ENCODE assay signal across 8 mouse cellular contexts in the genomic region with DNA sequence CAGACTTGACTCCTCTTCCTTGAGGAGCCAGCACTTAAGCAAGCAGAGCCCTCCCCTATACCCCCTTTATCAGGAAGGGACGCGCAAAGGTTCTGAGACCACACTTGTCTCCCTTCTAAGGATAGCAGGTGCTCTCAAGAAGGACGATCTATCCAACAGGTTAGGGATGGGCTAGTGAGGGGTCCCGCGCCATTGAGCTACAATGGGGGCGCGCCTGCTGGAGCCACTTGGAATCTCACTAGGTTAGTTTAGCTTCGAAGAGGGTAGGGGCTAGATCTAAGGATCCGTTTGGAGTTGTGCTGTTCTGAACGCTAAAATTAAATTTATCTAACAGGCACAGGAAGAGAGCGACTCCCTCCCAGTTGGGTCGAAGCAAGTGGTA. TPM values are rescaled to one million over a fixed set of nuclear protein-coding genes. Genes with fewer than 3 reads are reported as not detected.
DNase-seq lines count a peak whose midpoint lies in the region; ATAC-seq and TF ChIP-seq lines count a peak whose summit lies in the region.

No protein-coding gene starts in this region.

- peak overlapping the region; percentile 77 for H3K4me3 ChIP-seq in lung, postnatal 0 days (ENCODE audit: low read depth, low read length)
- H3K4me3 ChIP-seq in embryonic facial prominence, embryonic 12.5 days, result peak overlapping the region; percentile 82
- peak overlapping the region; percentile 84 for H3K4me3 ChIP-seq in hindbrain, postnatal 0 days (ENCODE audit: low read length)
- H3K4me3 ChIP-seq in midbrain, postnatal 0 days (ENCODE audit: low read depth, low read length), result peak overlapping the region; percentile 89

- H3K27ac ChIP-seq in lung, postnatal 0 days (ENCODE audit: low read length), result peak overlapping the region; percentile 87
- 0 out of 2 replicates have a peak overlapping the region, but pooled peaks have one; percentile 6 for H3K27ac ChIP-seq in embryonic facial prominence, embryonic 12.5 days
- no peak overlapping the region for H3K27ac ChIP-seq in hindbrain, postnatal 0 days
- no peak overlapping the region for H3K27ac ChIP-seq in midbrain, postnatal 0 days (ENCODE audit: low read depth, low read length)

- peak overlapping the region; percentile 66; the same call in 1 of the 2 replicates for H3K9ac ChIP-seq in lung, postnatal 0 days (replicated peaks; ENCODE audit: low read depth)
- peak overlapping the region; percentile 66; the same call in 1 of the 2 replicates for H3K9ac ChIP-seq in embryonic facial prominence, embryonic 12.5 days
- H3K9ac ChIP-seq in hindbrain, postnatal 0 days (replicated peaks; ENCODE audit: low read length), result peak overlapping the region; percentile 76; the same call in 1 of the 2 replicates
- peak overlapping the region; percentile 74 for H3K9ac ChIP-seq in midbrain, postnatal 0 days (replicated peaks; ENCODE audit: low read length, poor library complexity, severe bottlenecking)

- H3K36me3 ChIP-seq in lung, postnatal 0 days (ENCODE audit: insufficient read depth, low read length), result no peaks in the 10 kb centered on the region
- H3K36me3 ChIP-seq in embryonic facial prominence, embryonic 12.5 days, result no peaks in the 10 kb centered on the region
- no peaks in the 10 kb centered on the region for H3K36me3 ChIP-seq in hindbrain, postnatal 0 days (ENCODE audit: insufficient read depth, low read length)
- H3K36me3 ChIP-seq in midbrain, postnatal 0 days (ENCODE audit: insufficient read depth, low read length), result no peaks in the 10 kb centered on the region

- no peak for ATAC-seq in lung, postnatal 0 days
- 0 out of 2 replicates have a peak, but pooled peaks have one; percentile 12 for ATAC-seq in embryonic facial prominence, embryonic 12.5 days (ENCODE audit: insufficient number of reproducible peaks, insufficient read depth, low FRiP score, low TSS enrichment)
- 0 out of 2 replicates have a peak, but pooled peaks have one; percentile 8 for ATAC-seq in hindbrain, postnatal 0 days
- peak; percentile 18; the same call in 1 of the 2 replicates for ATAC-seq in midbrain, postnatal 0 days (ENCODE audit: low FRiP score)

- no peak for TF ChIP-seq CTCF in lung, postnatal 0 days (IDR thresholded peaks at IDR 0.05)
- peak; percentile 33 for TF ChIP-seq CTCF in hindbrain, postnatal 0 days (IDR thresholded peaks at IDR 0.05; ENCODE audit: low read depth)
- TF ChIP-seq CTCF in midbrain, postnatal 0 days (IDR thresholded peaks at IDR 0.05), result peak; percentile 21; the same call in 1 of the 2 replicates

- no peaks in the 10 kb centered on the region for H3K9me3 ChIP-seq in lung, postnatal 0 days (ENCODE audit: low read length)
- no peaks in the 10 kb centered on the region for H3K9me3 ChIP-seq in embryonic facial prominence, embryonic 12.5 days
- H3K9me3 ChIP-seq in hindbrain, postnatal 0 days (ENCODE audit: low read length), result no peaks in the 10 kb centered on the region
- no peaks in the 10 kb centered on the region for H3K9me3 ChIP-seq in midbrain, postnatal 0 days (ENCODE audit: low read length)

- H3K4me2 ChIP-seq in lung, postnatal 0 days (replicated peaks; ENCODE audit: low read depth, low read length), result peak overlapping the region; percentile 94
- H3K4me2 ChIP-seq in embryonic facial prominence, embryonic 12.5 days (replicated peaks), result peak overlapping the region; percentile 98
- H3K4me2 ChIP-seq in hindbrain, postnatal 0 days (ENCODE audit: low read depth, low read length), result peak overlapping the region; percentile 99
- peak overlapping the region; percentile 65 for H3K4me2 ChIP-seq in midbrain, postnatal 0 days (ENCODE audit: low read depth, low read length, poor library complexity, severe bottlenecking)

- no peak for TF ChIP-seq EP300 in lung, postnatal 0 days (IDR thresholded peaks at IDR 0.05)

- H3K27me3 ChIP-seq in lung, postnatal 0 days (replicated peaks; ENCODE audit: insufficient read depth, low read length), result no peaks in the 10 kb centered on the region; the same call in 1 of the 2 replicates
- peaks cover 19% of the 10 kb centered on the region for H3K27me3 ChIP-seq in embryonic facial prominence, embryonic 12.5 days
- no peaks in the 10 kb centered on the region for H3K27me3 ChIP-seq in hindbrain, postnatal 0 days (ENCODE audit: insufficient read depth, low read length)
- no peaks in the 10 kb centered on the region for H3K27me3 ChIP-seq in midbrain, postnatal 0 days (ENCODE audit: insufficient read depth, low read length)

- 1% methylated on average over 12 of the region's 12 CpGs for WGBS in lung, postnatal 0 days
- 2% methylated on average over 12 of the region's 12 CpGs for WGBS in embryonic facial prominence, embryonic 12.5 days
- 3% methylated on average over 12 of the region's 12 CpGs for WGBS in hindbrain, postnatal 0 days
- whole genome bisulfite sequencing in midbrain, postnatal 0 days, result 2% methylated on average over 12 of the region's 12 CpGs

- H3K4me1 ChIP-seq in lung, postnatal 0 days (ENCODE audit: insufficient read depth, low read depth, low read length), result peaks cover 5% of the 10 kb centered on the region; the same call in 1 of the 2 replicates
- H3K4me1 ChIP-seq in embryonic facial prominence, embryonic 12.5 days, result peaks cover 26% of the 10 kb centered on the region
- no peaks in the 10 kb centered on the region for H3K4me1 ChIP-seq in hindbrain, postnatal 0 days (ENCODE audit: insufficient read depth, low read length)
- 0 out of 2 replicates have a peak, but pooled peaks cover 5% of the 10 kb centered on the region for H3K4me1 ChIP-seq in midbrain, postnatal 0 days (ENCODE audit: insufficient read depth, low read length)

- no peak for DNase-seq in lung, postnatal 0 days (ENCODE audit: low spot score)
- no peak for DNase-seq in lung, adult 18-20 months
- DNase-seq in hindbrain, postnatal 0 days (ENCODE audit: low spot score), result peak; percentile 12
- DNase-seq in midbrain, postnatal 0 days (ENCODE audit: low spot score), result peak; percentile 14
- DNase-seq in adrenal gland, postnatal 4 days (ENCODE audit: low spot score in 2 of 2), result no peak
- DNase-seq in spleen, adult 18-20 months, result no peak
- DNase-seq in kidney, postnatal 25 days, result no peak

RNA-seq across cellular contexts. Expression of a gene that starts 0.9 kb away (rescaled TPM):
- polyA plus RNA-seq in lung, postnatal 0 days (2015; fragmentation: Nextera tagmentation; extraction: Ambion mirVana), result 14.1 and 14.5 TPM in 2 replicates
- polyA plus RNA-seq in embryonic facial prominence, embryonic 12.5 days (2016; fragmentation: Nextera tagmentation; extraction: Ambion mirVana), result 1.9 and 2.0 TPM in 2 replicates
- total RNA-seq in hindbrain, postnatal 0 days (2014; rRNA removed), result 2.0 and 4.0 TPM in 2 replicates
- 2.2 and 2.3 TPM in 2 replicates for polyA plus RNA-seq in hindbrain, postnatal 0 days (2015; fragmentation: Nextera tagmentation; extraction: Ambion mirVana)
- total RNA-seq in midbrain, postnatal 0 days (2014; rRNA removed), result 1.9 and 3.0 TPM in 2 replicates
- 0.80 and 0.86 TPM in 2 replicates for polyA plus RNA-seq in midbrain, postnatal 0 days (2015; fragmentation: Nextera tagmentation; extraction: Ambion mirVana)
- 10 to 100 TPM; 21.2 to 23.4 TPM for total RNA-seq in adrenal gland, postnatal 4 days (2021)

Comparison
In these comparisons a context has a peak if more than half of its experiments do, and no peak if none do; other contexts are left out.
1. DNase-seq: peak in hindbrain, postnatal 0 days (single experiment) and midbrain, postnatal 0 days (single experiment); none in lung, postnatal 0 days (single experiment), lung, adult 18-20 months (0 of 2), adrenal gland, postnatal 4 days (0 of 2), spleen, adult 18-20 months (0 of 2) and kidney, postnatal 25 days (0 of 2).
2. H3K27ac ChIP-seq: peak in lung, postnatal 0 days (single experiment) and embryonic facial prominence, embryonic 12.5 days (single experiment); none in hindbrain, postnatal 0 days (single experiment) and midbrain, postnatal 0 days (single experiment).
3. Peak in every context shown above with its lines, with median percentiles within 50 percentile points of each other: H3K4me2 ChIP-seq, H3K4me3 ChIP-seq and H3K9ac ChIP-seq.